Mouse (Mus musculus) bone marrow macrophage, adult 2 months (primary cell): ENCODE data around the gene Hspb9.

Experiments used
- CTCF ChIP-seq: IDR thresholded peaks from 2 replicates; pipeline ENCODE4 v1.5.1; 2012; ENCODE audit warnings: low read depth, mild to moderate bottlenecking, low read length, moderate library complexity
- POLR2A ChIP-seq: IDR thresholded peaks from 2 replicates; pipeline ENCODE4 v1.6.1; 2012; ENCODE audit warnings: mild to moderate bottlenecking, low read depth, low read length, borderline replicate concordance

DNA sequence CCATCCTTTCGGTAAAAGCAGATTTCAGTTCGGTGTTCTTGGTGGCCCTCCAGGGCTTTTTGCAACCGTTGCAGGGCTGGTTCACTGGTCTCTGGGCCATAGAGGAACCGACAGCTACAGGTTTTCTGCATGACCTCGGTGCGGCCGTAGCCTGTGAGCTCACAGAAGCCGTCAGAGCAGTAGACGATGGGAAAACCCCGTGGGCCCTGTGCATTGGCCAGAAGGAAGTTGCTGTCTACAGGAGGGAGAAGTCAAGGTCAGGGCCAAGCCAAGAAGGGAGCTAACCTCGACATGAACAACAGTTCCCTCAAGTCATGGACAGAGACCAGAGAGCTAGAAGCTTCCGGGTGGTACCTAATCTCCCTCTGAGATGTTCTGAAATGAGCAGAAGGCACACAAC, 43.9 kb downstream of the Hspb9 start:
- TF ChIP-seq CTCF: no peak
- no peak for TF ChIP-seq POLR2A
